In genomic region chr12:69299231-69299630, GRCm38 (mm10) we compare ENCODE assay signal across 8 mouse cellular contexts. TPM values are rescaled to one million over a fixed set of nuclear protein-coding genes. Genes with fewer than 3 reads are reported as not detected.
DNase-seq lines count a peak whose midpoint lies in the region; ATAC-seq and TF ChIP-seq lines count a peak whose summit lies in the region.

No protein-coding gene starts in this region.

- peak overlapping the region; percentile 100 for H3K4me3 ChIP-seq in erythroblast, embryonic 14.5 days (replicated peaks)
- no peak overlapping the region for H3K4me3 ChIP-seq in embryonic facial prominence, embryonic 14.5 days (ENCODE audit: low read depth, low read length)
- H3K4me3 ChIP-seq in hindbrain, embryonic 16.5 days (ENCODE audit: low read length) = no peak overlapping the region
- H3K4me3 ChIP-seq in liver, adult 2 months (ENCODE audit: insufficient read depth, low read depth, low read length) = no peak overlapping the region

- no peak for TF ChIP-seq POLR2A in liver, adult 2 months (IDR thresholded peaks at IDR 0.05; ENCODE audit: extremely low read depth, insufficient read depth, low read length)

- H3K4me2 ChIP-seq in embryonic facial prominence, embryonic 14.5 days (ENCODE audit: low read depth, low read length) = peak overlapping the region; percentile 60
- 0 out of 2 replicates have a peak overlapping the region, but pooled peaks have one; percentile 13 for H3K4me2 ChIP-seq in hindbrain, embryonic 16.5 days (ENCODE audit: low read length)

- H3K4me1 ChIP-seq in erythroblast, embryonic 14.5 days (ENCODE audit: control insufficient read depth) = peaks cover 43% of the 10 kb centered on the region
- peaks cover 20% of the 10 kb centered on the region for H3K4me1 ChIP-seq in embryonic facial prominence, embryonic 14.5 days (ENCODE audit: control insufficient read depth, insufficient read depth, low read length)
- peaks cover 23% of the 10 kb centered on the region for H3K4me1 ChIP-seq in hindbrain, embryonic 16.5 days (ENCODE audit: control insufficient read depth, insufficient read depth, low read depth, low read length)
- H3K4me1 ChIP-seq in liver, adult 2 months (ENCODE audit: control insufficient read depth, insufficient read depth, low read length) = peaks cover 11% of the 10 kb centered on the region

- no peak for ATAC-seq in erythroblast, adult 5-6 weeks (replicated peaks; ENCODE audit: low FRiP score, poor library complexity, severe bottlenecking)
- ATAC-seq in embryonic facial prominence, embryonic 14.5 days (ENCODE audit: low read depth) = no peak
- ATAC-seq in hindbrain, embryonic 16.5 days = no peak
- no peak for ATAC-seq in erythroid progenitor cell, adult 5-6 weeks (replicated peaks; ENCODE audit: low FRiP score, poor library complexity, severe bottlenecking)

- peaks cover 10% of the 10 kb centered on the region; the same call in 1 of the 2 replicates for H3K79me2 ChIP-seq in liver, adult 2 months (ENCODE audit: control insufficient read depth, insufficient read depth, low read length)

- WGBS in embryonic facial prominence, embryonic 14.5 days = 45% methylated on average over 12 of the region's 12 CpGs
- 67% methylated on average over 12 of the region's 12 CpGs for WGBS in hindbrain, embryonic 16.5 days
- 12% methylated on average over 12 of the region's 12 CpGs for WGBS in liver, adult 2 months

- no peak overlapping the region for H3K27ac ChIP-seq in embryonic facial prominence, embryonic 14.5 days (replicated peaks; ENCODE audit: low read depth, low read length)
- H3K27ac ChIP-seq in hindbrain, embryonic 16.5 days (ENCODE audit: low read depth, low read length) = no peak overlapping the region
- H3K27ac ChIP-seq in liver, adult 2 months (replicated peaks; ENCODE audit: insufficient read depth, low read depth, low read length) = 0 out of 2 replicates have a peak overlapping the region, but pooled peaks have one; percentile 24

- TF ChIP-seq CTCF in liver, adult 2 months (IDR thresholded peaks at IDR 0.05; ENCODE audit: low read depth, low read length) = no peak

- H3K9ac ChIP-seq in embryonic facial prominence, embryonic 14.5 days (ENCODE audit: low read depth, low read length) = no peak overlapping the region
- no peak overlapping the region for H3K9ac ChIP-seq in hindbrain, embryonic 16.5 days (ENCODE audit: low read depth, low read length)
- H3K9ac ChIP-seq in liver, adult 2 months (ENCODE audit: low read depth, low read length) = 0 out of 2 replicates have a peak overlapping the region, but pooled peaks have one; percentile 9

- DNase-seq in embryonic facial prominence, embryonic 14.5 days (ENCODE audit: low spot score) = no peak
- DNase-seq in liver, adult 2 months (ENCODE audit: extremely low read depth, low read depth, low spot score) = peak; percentile 77
- DNase-seq in ovary, adult 18-20 months (ENCODE audit: low spot score) = peak; percentile 28
- DNase-seq in c-Kit-positive CD71-positive TER-119-positive erythroid progenitor cells, embryonic 14.5 days (ENCODE audit: low spot score) = no peak

- no peaks in the 10 kb centered on the region for H3K27me3 ChIP-seq in erythroblast, embryonic 14.5 days (ENCODE audit: control insufficient read depth)
- H3K27me3 ChIP-seq in embryonic facial prominence, embryonic 14.5 days (replicated peaks; ENCODE audit: control insufficient read depth, insufficient read depth, low read length) = no peaks in the 10 kb centered on the region
- no peaks in the 10 kb centered on the region for H3K27me3 ChIP-seq in hindbrain, embryonic 16.5 days (replicated peaks; ENCODE audit: control insufficient read depth, insufficient read depth, low read length)
- H3K27me3 ChIP-seq in liver, adult 2 months (ENCODE audit: control insufficient read depth, insufficient read depth, low read length) = no peaks in the 10 kb centered on the region

- peaks cover 58% of the 10 kb centered on the region for H3K36me3 ChIP-seq in erythroblast, embryonic 14.5 days (ENCODE audit: control insufficient read depth)
- peaks cover 44% of the 10 kb centered on the region for H3K36me3 ChIP-seq in embryonic facial prominence, embryonic 14.5 days (ENCODE audit: control insufficient read depth, insufficient read depth, low read length)
- peaks cover 16% of the 10 kb centered on the region for H3K36me3 ChIP-seq in hindbrain, embryonic 16.5 days (ENCODE audit: control insufficient read depth, insufficient read depth, low read length)
- peaks cover 21% of the 10 kb centered on the region for H3K36me3 ChIP-seq in liver, adult 2 months (ENCODE audit: control insufficient read depth, insufficient read depth, low read length)

- H3K9me3 ChIP-seq in erythroblast, embryonic 14.5 days (ENCODE audit: control insufficient read depth, low read length) = no peaks in the 10 kb centered on the region
- no peaks in the 10 kb centered on the region for H3K9me3 ChIP-seq in embryonic facial prominence, embryonic 14.5 days (ENCODE audit: control insufficient read depth, low read length)
- H3K9me3 ChIP-seq in hindbrain, embryonic 16.5 days (ENCODE audit: control insufficient read depth, low read length) = no peaks in the 10 kb centered on the region

RNA-seq across cellular contexts. Expression of gene Klhdc2, which starts 2.8 kb away (rescaled TPM):
- polyA plus RNA-seq in erythroblast, embryonic 14.5 days (2012) = 4.1 and 5.1 TPM in 2 replicates
- 47.8 and 63.7 TPM in 2 replicates for total RNA-seq in erythroblast, adult 5-6 weeks (2015; ENCODE audit: low replicate concordance)
- total RNA-seq in erythroblast, adult 5-6 weeks (2017; ENCODE audit: low replicate concordance) = 61.5 and 62.0 TPM in 2 replicates
- 124 and 133 TPM in 2 replicates for polyA plus RNA-seq in embryonic facial prominence, embryonic 14.5 days (2014; fragmentation: Nextera tagmentation; extraction: Ambion mirVana)
- 246 and 255 TPM in 2 replicates for polyA plus RNA-seq in hindbrain, embryonic 16.5 days (2015; fragmentation: Nextera tagmentation; extraction: Ambion mirVana)
- total RNA-seq in liver, adult 2 months (2014; rRNA removed) = 40.5 and 43.0 TPM in 2 replicates
- 22.2 TPM in 2 replicates for polyA plus RNA-seq in liver, adult 2 months (2012; rRNA removed)
- total RNA-seq in erythroid progenitor cell, adult 5-6 weeks (2015; ENCODE audit: low replicate concordance) = 68.7 and 75.7 TPM in 2 replicates
- total RNA-seq in erythroid progenitor cell, adult 5-6 weeks (2017; ENCODE audit: low replicate concordance) = 54.2 and 61.1 TPM in 2 replicates

RNA-seq across cellular contexts. Expression of gene Nemf, which starts 57.7 kb away (rescaled TPM):
- polyA plus RNA-seq in erythroblast, embryonic 14.5 days (2012) = 0.12 and 0.79 TPM in 2 replicates
- total RNA-seq in erythroblast, adult 5-6 weeks (2015; ENCODE audit: low replicate concordance) = 55.8 and 64.0 TPM in 2 replicates
- 73.7 and 120 TPM in 2 replicates for total RNA-seq in erythroblast, adult 5-6 weeks (2017; ENCODE audit: low replicate concordance)
- polyA plus RNA-seq in embryonic facial prominence, embryonic 14.5 days (2014; fragmentation: Nextera tagmentation; extraction: Ambion mirVana) = 65.8 and 75.1 TPM in 2 replicates
- polyA plus RNA-seq in hindbrain, embryonic 16.5 days (2015; fragmentation: Nextera tagmentation; extraction: Ambion mirVana) = 82.4 and 85.0 TPM in 2 replicates
- 14.6 and 16.0 TPM in 2 replicates for total RNA-seq in liver, adult 2 months (2014; rRNA removed)
- polyA plus RNA-seq in liver, adult 2 months (2012; rRNA removed) = 1.7 and 2.2 TPM in 2 replicates
- total RNA-seq in erythroid progenitor cell, adult 5-6 weeks (2015; ENCODE audit: low replicate concordance) = 56.6 and 57.3 TPM in 2 replicates
- 66.1 and 79.0 TPM in 2 replicates for total RNA-seq in erythroid progenitor cell, adult 5-6 weeks (2017; ENCODE audit: low replicate concordance)

RNA-seq across cellular contexts. Expression of gene Klhdc1, which starts 58.3 kb away (rescaled TPM):
- not detected in 2 replicates for polyA plus RNA-seq in erythroblast, embryonic 14.5 days (2012)
- 0.84 TPM in 1 of 2 replicates, not detected in the other for total RNA-seq in erythroblast, adult 5-6 weeks (2015; ENCODE audit: low replicate concordance)
- 0.60 and 1.3 TPM in 2 replicates for total RNA-seq in erythroblast, adult 5-6 weeks (2017; ENCODE audit: low replicate concordance)
- polyA plus RNA-seq in embryonic facial prominence, embryonic 14.5 days (2014; fragmentation: Nextera tagmentation; extraction: Ambion mirVana) = 9.0 and 9.8 TPM in 2 replicates
- 13.0 and 17.2 TPM in 2 replicates for polyA plus RNA-seq in hindbrain, embryonic 16.5 days (2015; fragmentation: Nextera tagmentation; extraction: Ambion mirVana)
- total RNA-seq in liver, adult 2 months (2014; rRNA removed) = 0.46 and 0.67 TPM in 2 replicates
- polyA plus RNA-seq in liver, adult 2 months (2012; rRNA removed) = 0.07 and 0.10 TPM in 2 replicates
- total RNA-seq in erythroid progenitor cell, adult 5-6 weeks (2015; ENCODE audit: low replicate concordance) = 1.7 TPM in 1 of 2 replicates, not detected in the other
- 0.83 and 1.7 TPM in 2 replicates for total RNA-seq in erythroid progenitor cell, adult 5-6 weeks (2017; ENCODE audit: low replicate concordance)

Comparison
In these comparisons a context has a peak if more than half of its experiments do, and no peak if none do; other contexts are left out.
1. DNase-seq: peak in liver, adult 2 months (single experiment) and ovary, adult 18-20 months (single experiment); none in embryonic facial prominence, embryonic 14.5 days (single experiment) and c-Kit-positive CD71-positive TER-119-positive erythroid progenitor cells, embryonic 14.5 days (single experiment).
2. RNA of gene Nemf, which starts 57.7 kb away (polyA plus RNA-seq): 82.4 to 85.0 TPM in hindbrain, embryonic 16.5 days and 65.8 to 75.1 TPM in embryonic facial prominence, embryonic 14.5 days; 1.7 to 2.2 TPM in liver, adult 2 months and 0.12 to 0.79 TPM in erythroblast, embryonic 14.5 days; every median in the first group is over 10 times any median in the second.